Mouse (Mus musculus) bone marrow, adult 2 months (tissue): ENCODE data around the gene Pdilt.

ENCODE experiments used
- CTCF ChIP-seq: fragments of 200-500 bp; IDR thresholded peaks from 2 replicates; pipeline ENCODE4 v1.5.1; 2011; ENCODE audit warnings: low read length, control low read depth; ENCODE audit not compliant: control insufficient read depth, insufficient read depth
- POLR2A ChIP-seq: fragments of 200-500 bp; IDR thresholded peaks from 2 replicates; pipeline ENCODE4 v1.6.1; 2011; ENCODE audit warnings: low read depth, mild to moderate bottlenecking, control low read depth, low read length, borderline replicate concordance; ENCODE audit not compliant: control insufficient read depth

GRCm38 (mm10) chr7:119559789-119560451 lies 36.6 kb upstream of the Pdilt start:
- TF ChIP-seq CTCF = no peak
- TF ChIP-seq POLR2A = no peak
